Mouse (Mus musculus): ENCODE data around the gene Inf2.

Gene Inf2

DNA sequence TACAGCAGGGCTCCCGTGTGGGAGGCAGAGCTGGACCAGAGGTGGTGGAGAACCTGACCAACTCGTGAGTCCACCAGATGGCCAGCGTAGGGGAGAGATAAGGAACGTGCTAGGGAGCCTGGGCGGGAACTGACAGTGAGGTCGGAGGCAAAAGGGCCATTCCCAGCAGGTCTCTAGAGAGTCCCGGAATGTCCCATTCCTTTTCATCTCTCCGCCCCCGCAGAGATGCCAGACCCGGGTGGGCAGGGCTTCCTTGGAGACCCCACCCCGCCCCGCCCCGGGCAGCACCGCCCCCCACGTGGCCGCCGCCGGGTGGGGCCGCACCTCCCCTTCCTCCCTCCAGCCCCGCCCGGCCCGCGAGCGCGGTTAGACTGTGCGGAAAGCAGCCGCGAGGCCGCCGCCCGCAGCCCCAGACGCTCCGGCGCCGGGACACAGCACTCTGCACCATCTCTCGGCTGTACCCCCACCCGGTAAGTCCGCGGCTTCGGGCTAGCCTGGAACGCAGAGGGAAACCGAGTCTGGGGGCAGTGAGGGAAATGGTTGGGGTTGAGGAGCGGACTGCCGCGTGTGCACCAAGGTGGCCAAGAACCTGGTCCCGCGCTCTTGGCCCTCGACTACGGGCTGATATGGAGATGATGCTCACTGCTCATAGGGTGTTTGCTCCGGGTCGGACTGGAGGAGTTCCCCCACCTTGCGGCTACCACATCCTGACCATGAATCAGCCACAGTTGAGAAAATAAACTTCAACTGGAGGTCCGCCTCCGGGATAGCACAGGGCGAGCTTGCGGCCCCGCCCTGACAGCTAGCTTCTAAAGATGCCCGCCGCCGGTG, at the start of gene Inf2:
Gene Inf2, plus strand, starts transcription at position 359 of the 831 bp plus-strand sequence.
- DNase-seq (ENCODE audit: low spot score) = peak; percentile 68

DNA sequence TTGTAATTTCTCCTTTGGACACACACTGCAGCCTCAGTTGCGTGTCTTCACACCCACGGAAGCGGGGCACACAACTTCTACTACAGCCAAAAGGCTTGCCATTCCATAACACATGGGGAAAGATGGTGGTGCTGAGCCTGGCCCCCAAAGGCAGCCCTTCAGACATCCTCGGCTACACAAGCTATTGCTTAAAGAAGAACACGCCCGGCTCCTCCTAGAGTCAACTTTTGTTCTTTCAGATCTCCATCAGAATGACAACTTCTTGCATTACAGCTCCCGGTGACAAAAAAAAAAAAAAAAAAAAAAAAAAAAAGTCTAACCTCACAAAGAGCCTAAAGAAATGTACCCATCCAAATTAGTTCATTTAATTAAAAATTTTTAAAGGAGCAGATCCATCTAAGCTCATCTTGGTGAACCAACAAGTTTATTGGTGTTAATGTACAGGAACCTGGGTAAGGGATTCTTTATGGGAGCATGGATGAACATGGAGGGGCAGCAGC, 49.1 kb upstream of the Inf2 start:
- no peak for DNase-seq (ENCODE audit: low spot score)

DNA sequence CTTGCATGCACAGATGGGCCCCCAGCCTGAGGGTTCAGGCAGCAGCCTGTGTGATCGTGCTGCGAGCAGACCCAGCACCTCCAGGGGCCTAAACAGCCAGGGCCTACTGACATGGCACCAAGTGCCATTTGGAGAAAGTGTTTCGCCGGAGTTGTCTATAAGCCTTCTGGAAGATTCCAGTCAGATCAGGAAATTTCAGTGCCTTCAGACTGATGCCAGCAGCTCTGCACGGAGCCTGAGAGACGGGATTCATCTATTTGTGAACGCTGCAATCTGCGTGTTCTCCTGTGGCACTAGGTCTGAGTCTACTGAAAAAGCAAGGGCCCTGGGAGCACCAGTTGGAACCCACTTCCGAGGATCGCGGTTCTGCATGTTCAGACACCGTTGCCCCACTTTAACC, 48.3 kb upstream of the Inf2 start:
- DNase-seq (ENCODE audit: low spot score) = no peak

DNA sequence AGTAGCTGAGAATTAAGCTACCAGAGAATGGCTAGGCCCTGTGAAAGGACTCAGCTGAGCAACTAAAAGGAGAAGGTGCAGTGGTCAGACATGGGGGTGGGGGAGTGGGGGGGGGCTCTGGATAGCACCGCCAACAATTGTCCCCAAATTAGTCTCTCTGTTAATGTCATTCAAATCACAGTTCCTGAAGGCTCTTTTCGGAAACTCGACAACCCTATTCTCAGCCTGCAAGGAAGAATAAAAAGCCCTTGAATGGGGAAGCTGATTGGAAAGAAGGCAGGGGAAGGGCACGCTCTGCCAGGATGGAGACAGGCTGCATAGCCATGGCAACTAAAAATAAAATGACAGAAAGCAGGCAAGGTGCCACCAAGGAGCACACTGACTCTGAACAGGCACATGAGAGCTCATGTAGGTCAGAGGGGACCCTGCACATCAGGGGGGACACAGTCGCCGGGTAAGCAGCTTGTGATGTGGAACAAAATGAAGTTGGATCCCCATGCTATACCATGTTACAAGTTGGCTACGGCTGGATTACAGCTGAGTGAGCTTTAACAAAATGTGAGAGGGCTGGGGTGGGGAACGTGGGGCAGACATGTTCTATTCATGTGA, 47.0 kb upstream of the Inf2 start:
- no peak for DNase-seq (ENCODE audit: low spot score)

GRCm38 (mm10) chr12:112542257-112542919, 46.2 kb upstream of the Inf2 start:
- no peak for DNase-seq (ENCODE audit: low spot score)

GRCm38 (mm10) chr12:112542920-112543300, 45.7 kb upstream of the Inf2 start:
- peak; percentile 92 for DNase-seq (ENCODE audit: low spot score)

DNA sequence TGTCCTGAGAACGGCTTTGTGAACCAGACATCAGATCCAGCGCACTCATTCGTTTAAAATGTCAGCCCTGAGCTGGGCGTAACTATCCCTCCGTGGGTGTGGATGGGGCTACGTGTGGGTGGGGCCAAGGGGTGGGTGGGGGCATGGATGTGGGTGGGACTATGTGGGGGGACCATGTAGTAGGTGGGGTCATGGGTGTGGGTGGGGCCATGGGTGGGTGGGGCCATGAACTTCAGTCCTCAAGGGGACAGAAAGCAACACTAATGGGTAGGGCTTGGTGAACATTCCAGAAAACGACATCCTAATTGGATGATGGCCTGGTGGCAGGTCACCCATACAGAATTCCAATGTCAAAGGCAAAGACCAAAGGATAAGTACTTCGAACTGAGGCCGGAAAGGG, 44.6 kb upstream of the Inf2 start:
- no peak for DNase-seq (ENCODE audit: low spot score)

DNA sequence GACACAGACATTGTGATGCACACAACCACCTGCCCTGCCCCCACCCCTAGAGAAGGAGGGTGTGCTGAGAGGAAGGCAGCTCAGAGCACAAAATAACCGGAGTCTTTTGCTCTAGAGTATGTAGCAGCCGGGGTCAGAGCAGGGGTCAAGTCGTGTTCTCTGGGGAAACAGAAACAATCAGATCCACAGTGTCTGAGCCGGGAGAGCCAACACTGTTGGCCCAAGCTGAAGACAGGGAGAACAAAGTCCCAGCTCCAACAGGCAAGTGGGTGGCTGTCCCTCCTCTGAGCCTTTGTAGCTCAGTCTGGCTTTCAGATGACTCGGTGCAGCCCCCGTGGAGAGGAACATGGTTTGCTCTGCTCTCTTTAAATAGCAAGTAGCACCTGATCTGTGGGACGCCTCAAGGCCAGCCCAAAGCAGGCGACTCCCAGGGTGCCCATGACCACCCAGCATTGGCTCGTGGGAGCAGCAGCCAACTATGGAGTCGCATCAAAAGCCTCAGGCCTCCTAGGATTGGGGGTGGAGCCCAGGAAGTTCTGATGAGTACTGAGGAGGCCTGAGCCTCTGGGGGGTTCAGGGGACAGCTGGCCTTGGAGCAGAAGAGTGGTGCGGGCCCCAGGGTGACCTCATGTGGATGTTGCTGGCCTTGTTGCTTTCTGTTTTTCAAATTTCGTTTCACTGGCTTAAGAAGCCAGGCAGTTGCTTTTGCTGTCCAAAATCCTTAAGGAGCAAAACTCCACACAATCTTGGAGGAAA, 43.5 kb upstream of the Inf2 start:
- peak; percentile 23 for DNase-seq (ENCODE audit: low spot score)

DNA sequence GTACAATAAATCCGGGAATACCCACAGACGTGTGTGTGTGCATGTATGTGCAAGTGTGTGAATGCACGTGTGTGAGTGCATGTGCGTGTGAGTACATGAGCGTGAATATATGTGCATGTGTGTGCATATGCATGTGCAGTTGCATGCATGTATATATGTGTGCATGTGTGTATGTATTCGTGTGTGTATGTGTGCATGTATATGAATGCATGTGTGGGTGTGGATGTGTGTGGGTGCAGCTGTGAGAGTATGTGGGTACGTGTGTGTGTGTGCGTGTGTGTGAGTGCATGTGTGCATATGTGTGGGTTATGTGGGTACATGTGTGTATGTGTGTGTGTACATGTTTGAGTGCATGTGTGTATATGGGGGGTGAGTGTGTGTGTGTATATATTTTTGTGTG, 42.5 kb upstream of the Inf2 start:
- DNase-seq (ENCODE audit: low spot score) = no peak

DNA sequence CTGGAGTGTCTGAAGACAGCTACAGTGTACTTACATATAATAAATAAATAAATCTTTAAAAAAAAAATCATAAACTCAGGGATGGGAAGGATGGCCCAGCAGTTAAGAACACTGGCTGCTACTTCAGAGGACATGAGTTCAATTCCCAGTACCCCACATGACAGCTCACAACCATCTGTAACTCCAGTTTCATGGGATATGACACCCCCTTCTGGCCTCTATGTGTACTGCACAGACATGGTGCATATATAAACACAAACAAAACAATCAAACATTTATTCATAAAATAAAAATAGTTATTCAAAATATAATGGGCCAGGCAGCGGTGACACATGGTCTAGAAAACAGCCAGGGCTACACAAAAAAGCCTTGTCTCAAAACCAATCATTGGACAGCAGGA, 39.3 kb upstream of the Inf2 start:
- DNase-seq (ENCODE audit: low spot score) = no peak

GRCm38 (mm10) chr12:112551861-112552375, 36.7 kb upstream of the Inf2 start:
- peak; percentile 81 for DNase-seq (ENCODE audit: low spot score)

DNA sequence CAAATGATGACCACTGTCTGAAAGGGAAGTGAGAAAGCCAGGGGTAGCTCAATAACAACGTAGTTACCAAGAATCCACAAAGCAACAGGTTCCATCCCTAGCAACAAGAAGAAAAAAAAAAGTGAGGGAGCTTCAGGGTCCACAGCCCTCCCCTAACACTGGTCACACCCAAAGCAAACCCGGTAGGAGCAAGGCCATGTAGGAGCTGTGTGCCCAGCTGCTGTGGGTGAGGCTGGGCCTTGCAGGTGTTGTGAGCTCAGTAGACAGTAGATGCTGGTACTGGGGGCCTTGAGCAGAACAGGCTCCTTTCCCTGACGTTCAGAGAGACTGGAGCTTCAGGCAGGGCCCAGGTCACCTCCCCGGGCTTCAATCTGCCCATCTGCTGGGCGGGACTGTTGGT, 36.1 kb upstream of the Inf2 start:
- no peak for DNase-seq (ENCODE audit: low spot score)

GRCm38 (mm10) chr12:112554900-112555299, 33.7 kb upstream of the Inf2 start:
- DNase-seq (ENCODE audit: low spot score) = no peak

- no peak for DNase-seq (ENCODE audit: low spot score)
These were observed 32.0 kb upstream of the Inf2 start for GRCm38 (mm10) chr12:112556531-112557060.

- DNase-seq (ENCODE audit: low spot score) = no peak
These were observed 31.4 kb upstream of the Inf2 start for GRCm38 (mm10) chr12:112557219-112557618.

DNA sequence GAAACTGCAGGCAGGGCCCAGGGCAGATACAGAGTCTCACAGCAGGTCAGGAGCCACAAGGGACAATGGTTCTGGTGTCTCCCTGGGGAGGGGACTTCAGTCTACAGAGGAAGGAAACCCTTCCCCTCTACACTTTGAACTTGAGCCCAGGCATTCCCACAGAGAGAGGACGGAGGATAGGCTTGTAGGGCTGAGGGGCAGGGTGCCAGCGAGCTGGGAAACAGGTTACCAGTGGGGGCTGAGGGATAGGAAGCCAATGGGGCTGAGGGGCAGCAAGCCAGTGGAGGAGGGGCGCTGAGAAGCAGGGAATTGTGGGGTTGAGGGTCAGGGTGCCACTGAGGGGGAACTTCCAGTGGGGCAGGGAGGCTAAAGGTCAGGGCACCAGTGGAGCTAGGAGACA, 29.4 kb upstream of the Inf2 start:
- no peak for DNase-seq (ENCODE audit: low spot score)

DNA sequence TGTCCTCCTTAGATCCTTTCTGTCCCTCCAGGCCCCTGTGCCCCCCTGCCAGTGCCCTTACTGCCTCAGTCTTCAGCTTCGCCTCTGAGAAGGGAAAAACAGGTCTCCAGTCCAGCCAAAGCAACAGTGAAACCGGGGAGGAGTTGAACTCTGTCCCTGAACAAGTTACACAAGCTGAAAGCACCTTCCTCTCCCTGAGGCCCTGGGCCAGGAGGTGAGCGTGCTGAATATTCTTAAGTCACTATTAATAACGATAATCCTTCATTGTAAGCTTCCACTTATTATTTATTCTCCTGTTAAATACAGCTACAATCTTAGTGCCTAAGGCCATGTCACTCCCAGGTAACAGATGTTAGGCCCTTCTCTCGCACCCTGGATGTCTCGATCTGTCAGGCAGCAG, 28.9 kb upstream of the Inf2 start:
- peak; percentile 35 for DNase-seq (ENCODE audit: low spot score)

GRCm38 (mm10) chr12:112560176-112560797, 28.3 kb upstream of the Inf2 start:
- peak; percentile 47 for DNase-seq (ENCODE audit: low spot score)

GRCm38 (mm10) chr12:112561163-112561562, 27.4 kb upstream of the Inf2 start:
- DNase-seq (ENCODE audit: low spot score) = no peak

DNA sequence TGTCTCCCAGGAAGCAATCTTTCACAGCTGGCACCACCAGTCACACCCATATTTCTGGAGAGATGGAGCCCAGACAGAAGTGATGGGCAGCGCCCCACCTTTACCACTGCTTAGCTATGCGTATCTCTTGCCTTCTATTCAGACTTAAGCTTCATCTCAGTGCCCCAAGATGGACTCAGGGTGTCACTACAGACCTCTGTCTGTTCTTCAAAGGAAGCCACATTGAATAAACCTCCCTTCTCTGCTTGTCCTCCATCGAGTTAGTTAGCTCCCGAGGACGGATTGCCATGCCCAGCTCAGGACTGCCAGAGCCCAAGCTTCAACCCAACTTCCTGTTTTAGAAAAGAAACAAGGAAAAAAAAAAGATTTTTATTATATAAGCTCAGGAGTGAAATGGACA, 26.1 kb upstream of the Inf2 start:
- no peak for DNase-seq (ENCODE audit: low spot score)

GRCm38 (mm10) chr12:112563011-112563410, 25.6 kb upstream of the Inf2 start:
- DNase-seq (ENCODE audit: low spot score) = no peak

Measured in adipocyte (in vitro differentiated cells).